Mouse (Mus musculus) CH12.LX (cell line): ENCODE data around the gene Npb.

ENCODE experiments used
- CTCF ChIP-seq, 2 experiments: IDR thresholded peaks in 1 of 2; conservative IDR thresholded peaks in 1 of 2; 2 replicates each; pipeline ENCODE4 v1.5.1; 2011 to 2012; ENCODE audit warnings: low read depth in 2 of 2, low read length in 2 of 2, improper control_type of control experiment in 1 of 2, inconsistent platforms in 1 of 2, mild to moderate bottlenecking in 1 of 2, moderate library complexity in 1 of 2
- EP300 ChIP-seq: IDR thresholded peaks from 2 replicates; pipeline ENCODE4 v1.6.1; 2011; ENCODE audit warnings: low read length, improper control_type of control experiment
- HCFC1 ChIP-seq: IDR thresholded peaks from 2 replicates; pipeline ENCODE4 v1.6.1; 2012; ENCODE audit warnings: low read depth, mild to moderate bottlenecking, inconsistent platforms, low read length, improper control_type of control experiment
- MYC ChIP-seq: IDR thresholded peaks from 2 replicates; pipeline ENCODE4 v1.6.1; 2011; ENCODE audit warnings: low read depth, mild to moderate bottlenecking, improper control_type of control experiment, low read length
- ZC3H11A ChIP-seq: IDR thresholded peaks from 2 replicates; pipeline ENCODE4 v1.6.1; 2012; ENCODE audit warnings: low read depth, mild to moderate bottlenecking, inconsistent platforms, low read length, improper control_type of control experiment

DNA sequence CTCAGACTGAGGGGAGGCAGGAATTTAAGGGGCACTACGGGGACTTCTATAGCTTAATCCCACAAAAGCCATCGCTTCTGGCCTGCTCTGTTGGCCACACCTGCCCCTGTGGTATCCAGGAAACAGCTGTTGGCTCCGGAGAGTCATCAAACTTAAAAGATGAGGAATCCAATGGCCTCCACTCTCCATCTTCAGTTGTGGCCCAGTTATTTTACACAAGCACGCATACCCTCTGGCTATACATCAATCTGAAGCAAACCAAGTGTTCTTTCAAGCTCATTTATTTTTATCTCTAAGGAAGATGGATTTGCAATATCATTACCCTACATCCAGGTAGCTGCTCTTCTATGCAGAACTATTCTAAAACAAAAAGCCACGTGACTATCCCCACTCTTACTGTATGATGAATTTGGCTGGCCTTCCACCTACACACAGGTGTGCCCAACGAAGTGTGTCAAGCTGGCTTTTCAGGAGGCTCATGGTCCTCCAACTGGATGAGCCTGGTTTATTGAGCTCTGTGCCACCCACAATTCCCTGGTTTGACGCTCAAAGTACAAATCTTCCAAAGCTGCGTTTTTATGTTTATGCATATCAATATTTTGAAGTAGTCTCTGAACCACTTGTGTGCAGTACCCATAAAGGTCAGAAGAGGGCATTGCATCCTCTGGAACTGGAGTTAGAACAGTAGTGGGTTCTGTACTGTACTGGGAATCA, 25.9 kb upstream of the Npb start:
- peak; percentile 65 to 81 for TF ChIP-seq CTCF (conservative IDR thresholded peaks at IDR 0.05 in 1 of 2, IDR thresholded peaks at IDR 0.05 in 1 of 2; ENCODE audit: low read depth in 2 of 2, low read length in 2 of 2)
- TF ChIP-seq ZC3H11A: no peak
- TF ChIP-seq HCFC1: no peak
- TF ChIP-seq EP300: 0 out of 2 replicates have a peak, but pooled peaks have one; percentile 2
- peak; percentile 58; the same call in 1 of the 2 replicates for TF ChIP-seq MYC
